Mouse (Mus musculus): ENCODE results near the gene Tmem106a.
A peak's percentile ranks its signal among the peaks of the same experiment; 100 is the strongest.
"Not testable (repeated sequence)": the region's sequence is repeated elsewhere in the genome, so short reads cannot be mapped to it uniquely, and the experiment has no call there.

Gene Tmem106a

DNA sequence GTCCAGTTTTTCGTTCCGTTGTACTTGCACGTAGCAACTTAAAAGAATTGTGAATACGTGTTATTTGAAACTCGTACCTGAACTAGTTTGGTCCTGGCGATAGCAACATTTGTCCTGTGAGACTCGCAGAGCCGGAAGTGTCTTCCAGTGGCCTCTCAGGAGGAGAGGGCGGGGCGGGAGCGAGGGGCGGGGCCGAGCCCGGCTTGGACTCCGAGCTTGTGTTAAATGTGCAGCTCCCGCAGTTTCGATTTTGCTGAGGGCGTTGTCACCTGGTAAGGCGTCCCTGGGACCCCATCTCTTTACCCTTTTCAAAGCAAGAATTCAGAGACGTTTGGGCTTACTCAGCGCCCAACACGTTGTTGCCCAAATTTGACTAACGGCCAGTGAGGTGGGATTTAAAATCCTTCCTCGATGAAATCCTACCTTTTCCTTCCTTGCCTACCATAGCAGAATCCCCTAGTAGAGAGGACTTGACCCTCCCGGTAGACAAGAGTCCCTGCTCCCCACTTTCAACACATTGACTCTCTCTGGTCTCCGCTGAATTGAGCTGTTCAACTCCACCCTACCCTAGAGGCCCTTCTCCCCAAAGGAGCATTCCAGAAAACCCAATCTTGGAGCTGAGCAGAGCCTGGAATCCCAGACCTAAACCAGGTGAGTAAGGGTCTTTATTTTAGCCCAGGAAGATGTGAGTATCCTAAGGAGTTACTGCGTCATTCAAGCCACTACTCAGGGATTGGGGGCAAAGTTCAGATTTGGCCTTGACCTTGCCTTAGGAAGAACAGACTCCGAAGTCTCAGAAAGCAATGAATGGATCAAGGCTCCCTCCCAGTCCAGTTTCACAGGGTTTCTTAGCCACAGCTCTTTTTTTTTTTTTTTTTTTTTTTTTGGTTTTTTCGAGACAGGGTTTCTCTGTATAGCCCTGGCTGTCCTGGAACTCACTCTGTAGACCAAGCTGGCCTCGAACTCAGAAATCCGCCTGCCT, at the start of gene Tmem106a:
TSS of gene Tmem106a (plus strand) at position 189 of the 982 bp plus-strand sequence.
- no peak for DNase-seq

DNA sequence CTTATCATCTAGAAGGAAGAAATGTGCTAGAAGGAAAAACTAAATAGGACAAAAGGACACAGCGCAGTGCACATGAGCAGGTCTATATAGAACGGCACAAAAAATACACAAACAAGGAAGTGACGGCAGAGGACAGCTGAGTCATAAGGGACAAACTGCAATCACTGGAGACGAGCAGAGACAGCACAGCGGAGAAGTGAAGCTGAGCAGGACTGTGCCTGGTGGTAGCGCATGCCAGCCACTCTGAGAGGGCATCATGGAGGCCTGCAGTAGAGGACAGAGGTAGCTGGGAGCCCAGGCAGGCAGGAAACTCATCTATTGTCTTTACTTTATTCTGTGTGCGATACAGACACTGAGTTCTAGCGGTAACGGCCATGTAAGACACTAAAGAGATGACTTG, 38.5 kb upstream of the Tmem106a start:
- no peak for DNase-seq

GRCm38 (mm10) chr11:101544132-101544531, 37.9 kb upstream of the Tmem106a start:
- no peak for DNase-seq

GRCm38 (mm10) chr11:101548526-101548925, 33.5 kb upstream of the Tmem106a start:
- DNase-seq: no peak

- DNase-seq: peak; percentile 97
Observed at GRCm38 (mm10) chr11:101551751-101552475, 30.1 kb upstream of the Tmem106a start, which contains the start of the genes Brca1 and Nbr1. Brca1 (minus strand) TSS chr11:101551955. Nbr1 (plus strand) TSS chr11:101552149.

GRCm38 (mm10) chr11:101552476-101553300, 29.4 kb upstream of the Tmem106a start:
- DNase-seq: peak; percentile 99

DNA sequence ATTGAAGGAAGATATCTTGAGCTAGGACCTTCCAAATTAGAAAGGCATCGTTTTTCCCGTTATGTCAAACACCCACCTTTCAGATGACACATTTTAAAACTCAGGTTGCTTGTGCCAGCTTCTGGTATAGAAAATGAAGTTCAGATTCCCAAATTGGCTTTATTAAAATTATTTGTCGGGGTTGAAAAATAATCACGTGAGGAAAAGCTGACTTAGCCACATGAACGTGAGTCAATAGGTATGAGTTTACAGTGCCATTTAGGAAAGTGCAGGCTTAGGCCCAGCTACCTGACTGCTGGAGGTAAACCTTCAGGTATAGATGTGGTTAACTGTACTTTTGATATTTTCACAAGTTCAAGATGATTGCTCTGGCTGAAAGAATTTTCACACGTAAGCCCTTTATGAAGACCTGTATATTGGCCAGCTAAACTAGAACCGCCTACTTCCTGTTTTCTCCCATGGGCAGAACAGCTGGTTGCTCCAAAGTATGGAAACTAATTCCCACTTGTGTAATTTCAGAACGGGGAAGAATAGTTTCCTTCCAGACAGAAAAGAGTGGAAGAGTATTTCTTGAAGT, 28.6 kb upstream of the Tmem106a start:
- DNase-seq: peak; percentile 45

GRCm38 (mm10) chr11:101556541-101556940, 25.5 kb upstream of the Tmem106a start:
- no peak for DNase-seq

GRCm38 (mm10) chr11:101556954-101557353, 25.1 kb upstream of the Tmem106a start:
- DNase-seq: no peak

DNA sequence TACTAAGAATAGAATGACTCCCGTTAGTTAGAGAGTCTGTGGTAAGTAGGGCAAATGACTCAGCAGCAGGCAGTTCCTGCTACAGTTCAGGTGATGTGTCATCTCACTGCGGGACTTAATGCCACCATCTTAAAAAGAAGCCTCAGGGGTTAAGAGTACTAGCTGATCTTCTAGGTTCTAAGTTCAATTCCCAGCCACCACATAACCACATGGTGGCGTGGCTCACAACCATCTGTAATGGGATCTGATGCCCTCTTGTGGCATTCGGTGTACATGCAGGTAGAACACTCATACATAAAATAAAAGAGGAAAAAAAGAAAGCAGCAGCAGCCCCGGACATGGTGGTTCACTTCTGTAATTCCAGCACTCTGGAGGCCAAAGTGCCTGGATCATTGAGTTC, 19.7 kb upstream of the Tmem106a start:
- peak; percentile 43 for DNase-seq

DNA sequence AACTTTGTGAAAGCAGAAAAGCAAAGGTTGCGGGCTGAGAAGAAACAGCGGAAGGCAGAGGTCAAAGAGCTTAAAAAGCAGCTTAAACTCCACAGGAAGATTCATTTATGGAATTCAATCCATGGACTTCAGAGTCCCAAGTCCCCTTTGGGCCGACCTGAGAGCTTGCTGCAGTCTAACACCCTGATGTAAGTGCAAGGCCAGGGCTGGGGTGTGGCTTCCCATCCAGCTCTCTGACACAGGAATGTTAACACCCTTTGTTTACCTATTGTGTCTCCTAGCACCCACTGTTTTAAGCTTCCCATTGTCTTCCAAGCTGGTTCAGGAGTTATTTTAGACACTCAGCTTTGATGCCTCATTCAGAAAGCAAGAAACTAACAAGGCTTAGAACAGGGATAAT, 13.6 kb upstream of the Tmem106a start:
- no peak for DNase-seq

- no peak for DNase-seq
Observed at GRCm38 (mm10) chr11:101576116-101576515, 5.9 kb upstream of the Tmem106a start.

GRCm38 (mm10) chr11:101581081-101581764, 819 bp upstream of the Tmem106a start:
- DNase-seq: no peak

DNA sequence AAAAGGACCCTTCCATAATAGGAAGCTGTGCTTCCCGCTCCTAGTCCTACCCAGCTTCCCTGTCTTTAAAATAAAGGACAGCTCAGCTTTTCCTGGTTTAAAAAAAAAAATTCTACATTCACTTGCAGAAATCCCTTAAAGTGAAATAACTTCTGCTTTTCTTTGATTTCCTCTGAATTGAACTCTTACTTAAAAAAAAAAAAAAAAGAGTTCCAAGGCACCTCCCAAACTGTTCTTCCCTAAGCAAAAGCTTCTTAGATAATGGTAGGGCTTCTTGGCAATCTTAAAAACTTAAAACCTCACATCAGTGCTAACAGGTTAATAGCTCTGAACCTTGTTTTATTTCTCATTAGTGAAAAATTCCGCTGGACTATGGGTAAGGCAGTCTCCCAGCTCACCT, 1.2 kb downstream of the Tmem106a start:
- DNase-seq: no peak

- not testable (repeated sequence) for DNase-seq
Observed at GRCm38 (mm10) chr11:101585031-101585430, 3.0 kb downstream of the Tmem106a start.

DNA sequence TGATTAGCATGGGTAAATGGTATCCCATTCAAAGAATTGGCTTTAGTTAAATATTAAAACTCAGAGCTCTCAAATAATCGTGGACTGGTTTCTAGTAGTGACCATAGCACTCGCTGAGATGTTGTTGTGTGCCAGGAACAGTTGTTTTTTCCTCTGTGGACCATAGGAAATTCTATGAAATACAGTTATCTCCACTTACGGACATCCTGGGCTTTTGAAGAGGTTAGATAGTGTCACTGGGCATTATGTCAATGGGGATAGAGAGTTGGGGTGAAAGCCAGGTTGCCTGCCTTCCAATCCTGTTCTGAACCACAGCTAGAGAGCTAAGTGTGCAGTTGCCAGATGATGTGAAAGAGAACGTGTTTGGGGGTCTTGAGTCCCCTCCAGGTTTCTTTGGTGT, 3.8 kb downstream of the Tmem106a start:
- no peak for DNase-seq

DNA sequence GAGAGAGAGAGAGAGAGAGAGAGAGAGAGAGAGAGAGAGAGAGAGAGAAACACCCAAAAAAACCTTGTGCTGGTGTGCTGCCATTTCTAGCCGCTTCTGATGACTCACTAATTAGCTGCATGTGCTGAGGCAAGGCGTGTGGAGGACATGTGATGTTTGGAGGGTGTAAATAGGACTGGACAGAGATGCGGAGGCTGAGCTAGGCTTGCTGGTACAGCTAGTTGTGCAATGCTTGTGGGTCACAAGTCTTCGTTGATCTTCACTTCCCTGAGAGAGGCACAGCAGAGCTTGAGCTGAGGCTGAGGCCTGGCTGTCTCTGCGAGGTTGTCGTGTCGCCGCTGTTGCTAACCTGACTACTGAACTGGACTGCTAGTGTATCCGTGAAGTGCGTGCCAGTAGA, 5.6 kb downstream of the Tmem106a start:
- DNase-seq: no peak

DNA sequence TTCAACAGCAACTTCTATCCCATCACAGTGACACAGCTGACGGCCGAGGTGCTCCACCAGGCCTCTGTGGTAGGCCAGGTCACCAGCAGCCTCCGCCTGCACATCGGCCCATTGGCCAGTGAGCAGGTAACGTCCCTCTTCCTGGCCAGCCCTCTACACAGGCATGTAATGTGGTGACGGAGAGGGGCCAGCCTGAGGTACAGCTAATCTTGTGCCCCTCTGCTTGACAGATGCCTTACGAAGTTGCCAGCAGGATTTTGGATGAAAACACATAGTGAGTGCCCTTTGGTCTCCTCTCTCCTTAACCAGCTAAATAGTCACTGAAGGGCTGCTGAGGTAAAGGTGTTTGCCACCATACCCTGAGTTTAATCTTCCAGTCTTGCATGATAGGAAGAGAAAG, 6.8 kb downstream of the Tmem106a start:
- DNase-seq: no peak

DNA sequence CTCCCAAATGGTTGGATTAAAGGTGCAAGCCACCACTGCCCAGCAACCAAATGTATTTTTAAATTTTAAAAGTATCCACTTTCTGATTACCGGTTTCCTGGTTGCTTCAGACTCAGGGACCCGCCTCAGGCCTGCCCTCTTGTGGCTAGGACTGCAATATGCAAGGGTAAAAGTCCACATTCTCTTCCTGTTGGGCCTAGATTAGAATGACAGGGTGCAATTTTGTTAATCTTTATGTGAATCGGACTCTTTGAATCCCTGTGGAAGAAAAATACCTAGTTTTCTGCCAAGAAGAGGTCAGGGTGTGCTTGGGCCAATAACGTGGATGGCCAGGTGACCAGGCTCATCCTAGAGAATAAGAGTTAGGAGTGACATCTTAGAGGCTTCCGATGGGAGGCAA, 7.4 kb downstream of the Tmem106a start:
- DNase-seq: peak; percentile 41

DNA sequence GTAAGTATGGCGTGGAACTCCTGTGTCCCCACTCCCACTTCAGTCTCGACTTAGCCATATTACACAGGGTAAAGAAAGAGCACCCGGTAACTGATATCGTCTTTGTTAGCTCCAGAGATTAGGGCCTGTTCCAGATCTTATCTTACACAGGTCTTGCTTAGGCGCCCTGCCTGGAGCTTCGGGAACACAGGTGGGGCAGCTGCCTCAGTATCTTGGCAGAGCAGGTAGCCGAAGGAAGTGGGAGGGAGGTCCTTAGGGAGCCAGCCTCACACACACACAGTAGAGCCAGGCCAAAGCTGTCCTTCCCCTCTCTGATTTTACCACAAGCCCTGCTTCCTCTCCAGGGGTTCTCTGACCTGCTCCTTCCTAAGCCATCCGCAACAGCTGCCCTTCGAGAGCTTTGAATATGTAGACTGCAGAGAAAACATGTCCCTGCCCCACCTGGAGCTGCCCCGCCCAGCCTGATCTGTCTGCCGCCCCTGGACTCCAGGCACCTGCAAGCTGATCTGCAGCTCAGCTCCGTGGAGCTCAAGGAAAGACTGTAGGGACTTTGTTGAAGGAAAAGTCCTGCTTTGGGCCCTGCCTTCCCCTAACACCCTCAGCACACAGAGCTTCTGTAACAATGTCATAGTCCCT, 8.1 kb downstream of the Tmem106a start:
- DNase-seq: no peak

- DNase-seq: no peak
Observed at GRCm38 (mm10) chr11:101599156-101599555, 17.1 kb downstream of the Tmem106a start, which contains the start of gene Gm11634. Gm11634 (minus strand) TSS chr11:101599256.
